Mouse (Mus musculus) embryonic fibroblast, embryonic 13.5 days (primary cell): Measurements from ENCODE around the gene Usp10. TPM values are rescaled to one million over a fixed set of nuclear protein-coding genes. Genes with fewer than 3 reads are reported as not detected.
A peak's percentile ranks its signal among the peaks of the same experiment; 100 is the strongest.

Source experiments
- H3K27ac ChIP-seq: 2 replicates; pipeline ENCODE4 v1.5.1; 2012; ENCODE audit warnings: low read length, control low read depth, inconsistent platforms; ENCODE audit not compliant: insufficient read depth
- H3K4me1 ChIP-seq: 2 replicates; pipeline ENCODE4 v1.6.1; 2011; ENCODE audit warnings: low read length; ENCODE audit not compliant: control insufficient read depth, insufficient read depth
- H3K4me3 ChIP-seq: 2 replicates; pipeline ENCODE4 v1.5.1; 2011; ENCODE audit warnings: mild to moderate bottlenecking, control low read depth, low read length; ENCODE audit not compliant: insufficient read depth
- CTCF ChIP-seq: IDR thresholded peaks from 2 replicates; pipeline ENCODE4 v1.5.1; 2011; ENCODE audit warnings: mild to moderate bottlenecking, control low read depth, low read length, moderate library complexity, borderline replicate concordance; ENCODE audit not compliant: insufficient read depth
- POLR2A ChIP-seq: IDR thresholded peaks from 2 replicates; pipeline ENCODE4 v1.6.1; 2011; ENCODE audit warnings: low read depth, mild to moderate bottlenecking, control low read depth, low read length, moderate library complexity
- polyA plus RNA-seq: library from polyadenylated mRNA; stranded (reverse); fragments of >200 nt; gene quantifications from 2 replicates; pipeline ENCODE4 v1.2.4, GENCODE M21; 2011; ENCODE audit warnings: low read depth; ENCODE audit not compliant: missing spikeins, insufficient read length

Gene Usp10
- polyA plus RNA-seq, 1 experiment, result 83.9 TPM

- no peak for TF ChIP-seq CTCF
- TF ChIP-seq POLR2A, result no peak
- H3K4me3 ChIP-seq, result no peak overlapping the region
- peaks cover 5% of the 10 kb centered on the region; the same call in 1 of the 2 replicates for H3K4me1 ChIP-seq
- no peak overlapping the region for H3K27ac ChIP-seq
Observed at GRCm38 (mm10) chr8:119984085-119984484, 73.9 kb downstream of the Usp10 start.

GRCm38 (mm10) chr8:119986174-119986573, 76.0 kb downstream of the Usp10 start:
- H3K27ac ChIP-seq, result no peak overlapping the region
- no peak overlapping the region for H3K4me3 ChIP-seq
- TF ChIP-seq POLR2A, result no peak
- TF ChIP-seq CTCF, result no peak
- peaks cover 5% of the 10 kb centered on the region; the same call in 1 of the 2 replicates for H3K4me1 ChIP-seq

GRCm38 (mm10) chr8:119988087-119988486, 77.9 kb downstream of the Usp10 start:
- Histone ChIP-seq H3K4me3 (no peak overlapping the region), H3K27ac (no peak overlapping the region), H3K4me1 (peaks cover 5% of the 10 kb centered on the region; the same call in 1 of the 2 replicates)
- TF ChIP-seq POLR2A (no peak), CTCF (no peak)

- Histone ChIP-seq H3K27ac (no peak within 1 kb of the TSS), H3K4me1 (peaks cover 8% of the 10 kb centered on the region; the same call in 1 of the 2 replicates), H3K4me3 (peak within 1 kb of the TSS; percentile 38)
- TF ChIP-seq CTCF (peak; percentile 35; the same call in 1 of the 2 replicates), POLR2A (peak; percentile 90)
Observed at GRCm38 (mm10) chr8:119992249-119992648, 82.1 kb downstream of the Usp10 start, which contains the start of gene Crispld2. Gene Crispld2 (plus strand): TSS chr8:119992438.

GRCm38 (mm10) chr8:119994114-119994513, 84.0 kb downstream of the Usp10 start:
- Histone ChIP-seq H3K27ac (no peak overlapping the region), H3K4me3 (no peak overlapping the region), H3K4me1 (peaks cover 3% of the 10 kb centered on the region; the same call in 1 of the 2 replicates)
- TF ChIP-seq CTCF (no peak), POLR2A (no peak)

- TF ChIP-seq CTCF, result no peak
- TF ChIP-seq POLR2A, result no peak
- Histone ChIP-seq H3K4me3 (no peak overlapping the region), H3K27ac (no peak overlapping the region), H3K4me1 (peaks cover 3% of the 10 kb centered on the region; the same call in 1 of the 2 replicates)
Observed at GRCm38 (mm10) chr8:119994556-119994955, 84.4 kb downstream of the Usp10 start.

- TF ChIP-seq CTCF (no peak), POLR2A (no peak)
- Histone ChIP-seq H3K27ac (no peak overlapping the region), H3K4me3 (no peak overlapping the region), H3K4me1 (peaks cover 3% of the 10 kb centered on the region; the same call in 1 of the 2 replicates)
Observed at GRCm38 (mm10) chr8:119997266-119997665, 87.1 kb downstream of the Usp10 start.

- TF ChIP-seq POLR2A, result no peak
- Histone ChIP-seq H3K4me3 (no peak overlapping the region), H3K4me1 (peaks cover 9% of the 10 kb centered on the region; the same call in 1 of the 2 replicates), H3K27ac (0 out of 2 replicates have a peak overlapping the region, but pooled peaks have one; percentile 3)
Observed at GRCm38 (mm10) chr8:120000461-120000860, 90.3 kb downstream of the Usp10 start.

GRCm38 (mm10) chr8:120001712-120002111, 91.6 kb downstream of the Usp10 start:
- no peak for TF ChIP-seq CTCF
- peak overlapping the region; percentile 53 for H3K27ac ChIP-seq

GRCm38 (mm10) chr8:120002348-120002747, 92.2 kb downstream of the Usp10 start:
- Histone ChIP-seq H3K27ac (peak overlapping the region; percentile 84), H3K4me1 (peaks cover 9% of the 10 kb centered on the region; the same call in 1 of the 2 replicates), H3K4me3 (no peak overlapping the region)
- TF ChIP-seq POLR2A, result no peak
- TF ChIP-seq CTCF, result no peak

More at GRCm38 (mm10) chr8:120001712-120002111, 91.6 kb downstream of the Usp10 start:
- peaks cover 9% of the 10 kb centered on the region; the same call in 1 of the 2 replicates for H3K4me1 ChIP-seq
- no peak overlapping the region for H3K4me3 ChIP-seq
